Mouse (Mus musculus): Measurements from ENCODE around the gene Chac2.
"Not testable (repeated sequence)": the region's sequence is repeated elsewhere in the genome, so short reads cannot be mapped to it uniquely, and the experiment has no call there.

The Chac2 gene

GRCm38 (mm10) chr11:30985877-30986624 lies at the start of gene Chac2:
Chac2 (minus strand) TSS chr11:30986350.
- DNase-seq: peak; percentile 68 to 74

- DNase-seq: no peak
Measured at GRCm38 (mm10) chr11:31034958-31035357, 48.8 kb upstream of the Chac2 start.

GRCm38 (mm10) chr11:31017466-31017865 lies 31.3 kb upstream of the Chac2 start:
- DNase-seq: not testable (repeated sequence)

- DNase-seq: not testable (repeated sequence)
Measured at GRCm38 (mm10) chr11:31009668-31010067, 23.5 kb upstream of the Chac2 start.

GRCm38 (mm10) chr11:31001169-31001908 lies 15.2 kb upstream of the Chac2 start:
- no peak for DNase-seq

GRCm38 (mm10) chr11:31000028-31000427 lies 13.9 kb upstream of the Chac2 start:
- no peak for DNase-seq

- no peak for DNase-seq
Measured at GRCm38 (mm10) chr11:30998704-30999103, 12.6 kb upstream of the Chac2 start.

GRCm38 (mm10) chr11:30998199-30998598 lies 12.0 kb upstream of the Chac2 start:
- no peak for DNase-seq

- no peak for DNase-seq
Measured at GRCm38 (mm10) chr11:30996670-30997069, 10.5 kb upstream of the Chac2 start.

GRCm38 (mm10) chr11:30986625-30987017 lies 471 bp upstream of the Chac2 start:
- no peak for DNase-seq

GRCm38 (mm10) chr11:30985237-30985636 lies 913 bp downstream of the Chac2 start:
- DNase-seq: no peak

GRCm38 (mm10) chr11:30954279-30954725 lies 31.8 kb downstream of the Chac2 start, which contains the start of gene Erlec1:
Erlec1 (minus strand) TSS chr11:30954335.
- peak; percentile 87 to 91 for DNase-seq

GRCm38 (mm10) chr11:30953469-30954154 lies 32.5 kb downstream of the Chac2 start:
- DNase-seq: peak in 1 of 2 experiments; percentile 65

GRCm38 (mm10) chr11:30952829-30953228 lies 33.3 kb downstream of the Chac2 start:
- no peak for DNase-seq

GRCm38 (mm10) chr11:30943522-30943921 lies 42.6 kb downstream of the Chac2 start:
- no peak for DNase-seq

GRCm38 (mm10) chr11:30928498-30928897 lies 57.7 kb downstream of the Chac2 start:
- DNase-seq: no peak

GRCm38 (mm10) chr11:30928079-30928478 lies 58.1 kb downstream of the Chac2 start:
- no peak for DNase-seq

Data from thymus, postnatal 36 days (tissue).